Mouse (Mus musculus) myocyte (in vitro differentiated cells): ENCODE data around the gene Rnf169.

ENCODE experiments used
- CEBPB ChIP-seq: IDR thresholded peaks from 2 replicates; pipeline ENCODE4 v1.6.1; 2011; ENCODE audit warnings: mild to moderate bottlenecking, moderate library complexity; ENCODE audit not compliant: poor library complexity, insufficient read depth, severe bottlenecking
- E2F4 ChIP-seq: IDR thresholded peaks from one replicate; pipeline ENCODE4 v1.6.1; 2011; ENCODE audit warnings: mild to moderate bottlenecking, control low read depth, moderate library complexity; ENCODE audit not compliant: insufficient read depth
- MAX ChIP-seq: IDR thresholded peaks from one replicate; pipeline ENCODE4 v1.6.1; 2011; ENCODE audit warnings: low read depth, mild to moderate bottlenecking, control low read depth
- MYOD1 ChIP-seq, 3 experiments: IDR thresholded peaks; one replicate each; pipeline ENCODE4 v1.6.1; 2011; ENCODE audit warnings: control low read depth in 2 of 3, low read depth in 2 of 3, mild to moderate bottlenecking in 2 of 3, moderate library complexity in 1 of 3; ENCODE audit not compliant: insufficient read length in 2 of 3, control insufficient read depth in 1 of 3
- MYOG ChIP-seq, 3 experiments: IDR thresholded peaks; one replicate each; pipeline ENCODE4 v1.6.1; 2011; ENCODE audit warnings: control low read depth in 2 of 3, low read depth in 2 of 3, mild to moderate bottlenecking in 2 of 3; ENCODE audit not compliant: insufficient read length in 2 of 3, control insufficient read depth in 1 of 3, insufficient read depth in 1 of 3
- POLR2A ChIP-seq: IDR thresholded peaks from one replicate; pipeline ENCODE4 v1.6.1; 2011; ENCODE audit warnings: low read depth, mild to moderate bottlenecking, control low read depth, moderate library complexity; ENCODE audit not compliant: insufficient read length
- POLR2AphosphoS2 ChIP-seq: IDR thresholded peaks from one replicate; pipeline ENCODE4 v1.6.1; 2011; ENCODE audit warnings: low read depth, control low read depth; ENCODE audit not compliant: insufficient read length
- REST ChIP-seq: IDR thresholded peaks from one replicate; pipeline ENCODE4 v1.6.1; 2011; ENCODE audit warnings: mild to moderate bottlenecking, control low read depth, moderate library complexity; ENCODE audit not compliant: insufficient read depth, insufficient read length
- TCF12 ChIP-seq: IDR thresholded peaks from one replicate; pipeline ENCODE4 v1.6.1; 2011; ENCODE audit warnings: mild to moderate bottlenecking, control low read depth; ENCODE audit not compliant: poor library complexity, insufficient read depth, severe bottlenecking
- TCF3 ChIP-seq: IDR thresholded peaks from one replicate; pipeline ENCODE4 v1.6.1; 2011; ENCODE audit warnings: low read depth, control low read depth; ENCODE audit not compliant: insufficient read length
- USF1 ChIP-seq: IDR thresholded peaks from one replicate; pipeline ENCODE4 v1.6.1; 2011; ENCODE audit warnings: low read depth, mild to moderate bottlenecking, control low read depth, moderate library complexity

DNA sequence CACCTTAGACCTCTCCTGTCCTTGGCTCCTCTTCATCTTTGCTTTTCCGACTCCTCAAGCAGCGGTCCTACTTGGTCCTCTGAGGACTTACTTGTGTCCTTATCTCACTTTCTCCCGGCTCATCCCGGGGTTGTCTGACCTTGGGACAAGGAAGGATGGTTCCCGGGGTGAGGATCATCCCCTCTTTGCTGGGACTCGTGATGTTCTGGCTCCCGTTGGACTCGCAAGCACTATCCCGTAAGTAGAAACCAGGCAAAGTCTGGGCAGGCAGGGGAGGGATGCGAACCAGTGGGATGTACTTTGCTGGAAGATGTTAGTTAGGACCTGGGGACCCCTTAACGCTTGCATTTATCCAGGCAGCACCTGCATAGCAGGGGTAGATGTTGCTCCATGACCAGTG is 26.2 kb upstream of the Rnf169 start:
- no peak for TF ChIP-seq POLR2A
- no peak for TF ChIP-seq TCF12
- no peak for TF ChIP-seq MYOG (IDR thresholded peaks at IDR 0.05; ENCODE audit: control insufficient read depth in 1 of 3, insufficient read depth in 1 of 3, insufficient read length in 2 of 3, low read depth in 2 of 3)
- TF ChIP-seq USF1: no peak
- TF ChIP-seq TCF3: no peak
- no peak for TF ChIP-seq MYOD1 (IDR thresholded peaks at IDR 0.05; ENCODE audit: control insufficient read depth in 1 of 3, insufficient read length in 2 of 3, low read depth in 2 of 3)
- no peak for TF ChIP-seq E2F4
- TF ChIP-seq CEBPB: no peak
- no peak for TF ChIP-seq POLR2AphosphoS2
- no peak for TF ChIP-seq MAX
- TF ChIP-seq REST: no peak
